Mouse (Mus musculus) liver, embryonic 11.5 days (tissue): ENCODE measurements around the gene Ttc29. TPM values are rescaled to one million over a fixed set of nuclear protein-coding genes. Genes with fewer than 3 reads are reported as not detected.

ENCODE experiments used
- ATAC-seq: fragments of 200-750 bp; cut with Nextera tagmentation; replicated peaks from 2 replicates; pipeline ENCODE4 v1.8.0; 2017; ENCODE audit warnings: moderate number of reproducible peaks, mild to moderate bottlenecking, moderate TSS enrichment, moderate library complexity; ENCODE audit not compliant: low FRiP score
- DNase-seq: peaks from one replicate; pipeline ENCODE4 v3.0.0-alpha.2; 2017; ENCODE audit warnings: low spot score
- H3K27ac ChIP-seq: fragments of 300-500 bp; sonication (generic); 2 replicates; pipeline ENCODE4 v1.5.1; 2014; ENCODE audit warnings: mild to moderate bottlenecking, low read depth, low read length, control low read depth
- H3K27me3 ChIP-seq: fragments of 300-500 bp; sonication (generic); replicated peaks from 2 replicates; pipeline ENCODE4 v1.6.1; 2014; ENCODE audit warnings: low read length, mixed read lengths; ENCODE audit not compliant: control insufficient read depth, insufficient read depth
- H3K36me3 ChIP-seq: fragments of 300-500 bp; sonication (generic); 2 replicates; pipeline ENCODE4 v1.6.1; 2014; ENCODE audit warnings: mild to moderate bottlenecking, low read length, moderate library complexity, mixed read lengths; ENCODE audit not compliant: control insufficient read depth, insufficient read depth
- H3K4me1 ChIP-seq: fragments of 300-500 bp; sonication (generic); replicated peaks from 2 replicates; pipeline ENCODE4 v1.6.1; 2014; ENCODE audit warnings: low read length, mixed read lengths; ENCODE audit not compliant: control insufficient read depth, insufficient read depth
- H3K4me2 ChIP-seq: fragments of 300-500 bp; sonication (generic); 2 replicates; pipeline ENCODE4 v1.6.1; 2014; ENCODE audit warnings: mild to moderate bottlenecking, control low read depth, moderate library complexity
- H3K4me3 ChIP-seq: fragments of 300-500 bp; sonication (generic); 2 replicates; pipeline ENCODE4 v1.5.1; 2014; ENCODE audit warnings: low read depth, low read length, control low read depth
- H3K9ac ChIP-seq: fragments of 300-500 bp; sonication (generic); 2 replicates; pipeline ENCODE4 v1.6.1; 2014; ENCODE audit warnings: low read depth, low read length, control low read depth
- H3K9me3 ChIP-seq: fragments of 300-500 bp; sonication (generic); 2 replicates; pipeline ENCODE4 v1.6.1; 2016; ENCODE audit warnings: low read length, inconsistent platforms, mixed read lengths; ENCODE audit not compliant: control insufficient read depth
- WGBS: fragments of 180-500 bp; shearing (Covaris S2); extraction: QIAGEN DNeasy Blood & Tissue Kit; methylation state at CpG from one replicate; pipeline ENCODE4 v1.1.7; 2014; 5-methylcytosine and 5-hydroxymethylcytosine counted together
- polyA plus RNA-seq: library from polyadenylated mRNA; unstranded; fragments of >200 nt; fragmentation: Nextera tagmentation; extraction: Ambion mirVana; gene quantifications from 2 replicates; pipeline ENCODE4 v1.2.1, GENCODE M21; 2014

Ttc29 gene
- polyA plus RNA-seq, 1 experiment from 2014 or later, result not detected

DNA sequence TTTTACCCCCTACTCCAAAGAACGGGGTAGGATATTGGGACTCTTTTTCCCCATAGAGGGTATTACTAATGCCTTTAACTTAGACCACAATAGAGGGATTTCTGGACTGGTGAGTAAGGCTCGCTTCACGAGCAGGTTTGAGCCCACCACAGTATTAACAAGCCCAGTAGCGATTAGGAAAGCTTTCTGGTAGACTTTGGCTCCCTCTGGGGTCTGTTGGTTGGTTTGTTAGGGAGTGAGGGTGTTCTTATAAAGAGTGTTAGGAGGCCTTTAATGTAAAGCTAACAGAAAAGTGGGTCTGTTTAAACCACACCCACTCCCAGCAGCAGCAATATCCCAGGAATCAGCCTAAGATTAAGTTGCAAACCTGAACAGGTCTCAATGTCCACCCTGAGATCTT is 206.2 kb downstream of the Ttc29 start:
- ATAC-seq, result no peak
- Histone ChIP-seq H3K9ac (no peak overlapping the region), H3K27ac (no peak overlapping the region), H3K4me2 (no peak overlapping the region), H3K27me3 (peaks cover 51% of the 10 kb centered on the region), H3K9me3 (no peaks in the 10 kb centered on the region), H3K4me1 (no peaks in the 10 kb centered on the region), H3K36me3 (no peaks in the 10 kb centered on the region), H3K4me3 (no peak overlapping the region)
- no peak for DNase-seq
- 16% methylated on average over 4 of the region's 4 CpGs for WGBS

DNA sequence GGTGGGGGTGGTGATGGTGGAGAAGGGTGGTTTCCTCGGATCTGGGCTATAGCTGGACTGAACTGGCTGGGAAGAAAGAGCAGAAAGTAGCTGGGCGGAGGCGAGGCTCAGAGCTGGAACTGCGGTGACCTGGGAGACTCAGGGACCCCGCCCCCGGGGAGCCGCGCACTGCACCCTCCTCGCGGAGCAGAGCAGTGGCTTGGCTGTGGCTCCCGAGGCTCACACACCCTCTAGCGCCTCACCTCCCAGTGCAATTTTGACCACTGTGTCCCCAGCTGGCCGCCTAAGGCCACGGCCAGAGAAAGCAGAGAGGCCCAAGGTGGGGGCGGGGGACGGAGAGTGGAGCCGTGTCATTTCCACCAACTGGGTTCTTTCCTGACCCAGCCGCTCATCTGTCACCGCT is 207.0 kb downstream of the Ttc29 start:
- Histone ChIP-seq H3K27ac (no peak overlapping the region), H3K27me3 (peaks cover 58% of the 10 kb centered on the region), H3K36me3 (no peaks in the 10 kb centered on the region), H3K9me3 (no peaks in the 10 kb centered on the region), H3K4me3 (peak overlapping the region; percentile 5), H3K4me1 (no peaks in the 10 kb centered on the region), H3K4me2 (peak overlapping the region; percentile 47), H3K9ac (no peak overlapping the region)
- no peak for ATAC-seq
- WGBS, result 1% methylated on average over 19 of the region's 19 CpGs
- DNase-seq, result no peak

DNA sequence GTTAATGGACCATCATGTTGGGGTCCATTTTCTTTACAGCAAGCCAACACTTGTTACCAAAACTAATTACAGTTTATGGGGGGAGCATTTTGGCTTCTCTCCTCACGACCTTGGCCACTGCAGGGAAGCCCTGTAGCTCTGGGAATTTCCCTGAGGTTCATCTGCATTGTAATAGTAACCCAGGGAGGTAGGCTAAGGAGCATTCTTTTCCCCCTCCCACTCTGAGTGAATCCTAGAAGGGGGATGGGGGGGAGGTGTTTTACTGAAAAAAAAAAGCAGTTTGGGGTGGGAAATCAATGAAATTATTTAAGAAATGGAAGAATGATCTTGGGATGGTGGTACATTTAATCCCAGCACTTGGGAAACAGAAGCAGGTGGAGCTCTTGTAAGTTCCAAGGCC is 210.8 kb downstream of the Ttc29 start:
- Histone ChIP-seq H3K4me1 (no peaks in the 10 kb centered on the region), H3K36me3 (no peaks in the 10 kb centered on the region), H3K4me2 (no peak overlapping the region), H3K4me3 (no peak overlapping the region), H3K27me3 (peaks cover 87% of the 10 kb centered on the region), H3K9ac (no peak overlapping the region), H3K27ac (no peak overlapping the region), H3K9me3 (no peaks in the 10 kb centered on the region)
- no peak for ATAC-seq
- WGBS, result 0% methylated on average over 1 of the region's 1 CpGs
- DNase-seq, result no peak

DNA sequence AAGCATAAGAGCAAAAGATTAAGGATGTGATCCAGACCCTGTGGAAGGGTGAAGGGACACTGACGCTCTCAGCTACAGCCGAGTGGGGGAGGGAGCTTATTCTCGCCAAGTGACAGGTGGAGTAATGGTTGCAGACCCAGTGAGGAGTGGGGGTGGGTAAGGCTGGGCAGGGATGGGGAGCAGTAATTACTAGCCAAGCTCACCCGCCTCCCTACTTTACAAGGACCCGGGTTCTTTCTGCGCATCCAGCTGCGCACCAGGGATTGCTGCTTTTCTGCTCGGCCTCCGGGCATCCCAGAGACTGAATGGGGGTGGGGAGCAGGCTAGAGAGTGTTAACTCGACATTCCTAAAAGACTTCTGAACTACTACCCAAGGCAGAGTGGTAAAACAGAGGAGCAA is 213.4 kb downstream of the Ttc29 start:
- H3K27me3 ChIP-seq, result peaks cover 77% of the 10 kb centered on the region
- no peaks in the 10 kb centered on the region for H3K4me1 ChIP-seq
- no peak overlapping the region for H3K9ac ChIP-seq
- H3K36me3 ChIP-seq, result no peaks in the 10 kb centered on the region
- no peak overlapping the region for H3K27ac ChIP-seq
- ATAC-seq (no peak), DNase-seq (no peak)
- H3K4me3 ChIP-seq, result no peak overlapping the region
- H3K9me3 ChIP-seq, result no peaks in the 10 kb centered on the region
- 6% methylated on average over 10 of the region's 10 CpGs for WGBS
- no peak overlapping the region for H3K4me2 ChIP-seq

DNA sequence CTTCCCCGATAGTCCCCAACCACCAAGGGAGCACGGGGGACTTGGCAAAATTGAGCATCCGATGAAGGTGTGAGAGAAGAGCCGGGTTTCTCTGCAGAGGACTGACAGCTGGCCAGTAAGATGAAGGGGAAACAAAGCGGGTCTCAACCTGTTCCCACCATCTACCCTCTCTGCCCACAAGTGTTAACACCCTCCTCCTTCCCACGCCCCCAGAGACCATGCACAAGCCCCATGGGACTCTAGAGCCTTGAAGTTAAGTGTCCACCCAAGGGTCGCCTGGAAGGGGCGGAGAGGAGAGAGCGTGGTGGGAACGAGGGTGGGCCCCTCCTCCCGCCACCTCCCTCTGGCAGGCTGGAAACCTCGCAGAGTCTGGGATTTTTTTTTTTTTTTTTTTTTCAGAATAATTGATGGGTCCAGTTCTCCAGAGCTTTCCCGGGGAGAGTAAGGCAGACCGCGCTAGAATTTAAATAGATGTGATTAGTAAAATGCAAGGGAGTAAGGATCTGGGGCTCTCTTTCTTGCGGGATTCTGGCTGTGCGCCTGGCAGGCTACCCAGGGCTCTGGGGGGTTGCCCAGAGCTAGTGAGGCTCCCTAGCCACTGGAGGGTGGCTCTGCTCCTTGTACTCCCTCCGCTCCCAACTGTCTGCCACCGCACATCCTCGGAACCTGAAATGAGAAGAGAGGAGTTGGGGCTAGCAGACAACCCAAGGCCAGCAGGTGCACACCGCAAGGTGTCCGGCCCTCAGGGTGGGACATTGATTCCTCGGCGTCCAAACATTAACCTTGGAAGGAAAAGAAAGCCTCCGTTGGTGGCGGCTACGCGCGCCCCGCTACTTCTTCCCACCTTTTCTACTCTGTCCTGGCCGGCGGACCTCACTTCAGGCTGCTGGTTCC is 214.0 kb downstream of the Ttc29 start:
- no peak overlapping the region for H3K9ac ChIP-seq
- peaks cover 76% of the 10 kb centered on the region for H3K27me3 ChIP-seq
- no peak overlapping the region for H3K27ac ChIP-seq
- H3K4me2 ChIP-seq, result no peak overlapping the region
- no peaks in the 10 kb centered on the region for H3K9me3 ChIP-seq
- 5% methylated on average over 32 of the region's 32 CpGs for whole genome bisulfite sequencing
- no peak for DNase-seq
- no peak for ATAC-seq
- no peak overlapping the region for H3K4me3 ChIP-seq
- no peaks in the 10 kb centered on the region for H3K4me1 ChIP-seq
- H3K36me3 ChIP-seq, result no peaks in the 10 kb centered on the region

DNA sequence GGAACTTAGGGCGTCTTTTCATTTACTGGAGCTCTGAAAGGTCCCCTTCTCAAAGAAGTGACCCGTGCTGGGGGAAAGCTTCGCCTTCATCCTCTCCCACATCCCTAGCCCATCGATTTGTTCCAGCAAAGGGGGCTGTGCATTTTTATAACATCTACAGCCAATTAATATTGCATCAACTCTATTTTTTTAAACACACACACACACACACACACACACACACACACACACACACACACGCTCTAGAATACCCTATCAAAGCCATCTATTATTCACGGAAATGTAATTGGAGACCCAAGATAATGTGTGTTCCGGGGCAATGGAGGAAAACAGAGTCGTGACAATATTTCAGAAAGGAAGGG is 214.7 kb downstream of the Ttc29 start:
- Histone ChIP-seq H3K27me3 (peaks cover 76% of the 10 kb centered on the region), H3K36me3 (no peaks in the 10 kb centered on the region), H3K9ac (no peak overlapping the region), H3K9me3 (no peaks in the 10 kb centered on the region), H3K4me1 (no peaks in the 10 kb centered on the region), H3K4me2 (no peak overlapping the region), H3K27ac (no peak overlapping the region), H3K4me3 (no peak overlapping the region)
- ATAC-seq (no peak), DNase-seq (no peak)
- WGBS, result 2% methylated on average over 8 of the region's 8 CpGs

DNA sequence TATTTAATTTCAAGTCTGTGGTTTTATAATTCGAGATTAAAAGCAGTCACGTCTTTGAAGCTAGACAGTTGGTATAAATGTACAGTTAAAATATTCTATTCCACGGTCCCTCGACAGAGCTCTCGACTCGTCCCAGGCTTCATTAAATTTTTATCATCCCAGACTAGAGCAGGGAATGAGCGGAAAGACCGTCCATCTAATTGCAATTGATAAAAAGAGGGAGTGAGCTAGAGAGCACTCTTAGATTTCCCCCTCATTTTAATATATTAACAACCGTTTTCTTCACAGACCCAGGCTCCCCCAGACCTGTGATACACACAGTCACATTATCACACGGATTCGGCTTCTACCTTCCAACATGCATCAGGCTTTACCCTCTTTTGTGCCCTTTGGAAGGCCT is 215.1 kb downstream of the Ttc29 start:
- no peak for DNase-seq
- Histone ChIP-seq H3K27ac (no peak overlapping the region), H3K27me3 (peaks cover 74% of the 10 kb centered on the region), H3K4me3 (no peak overlapping the region), H3K36me3 (no peaks in the 10 kb centered on the region), H3K9me3 (no peaks in the 10 kb centered on the region), H3K4me2 (no peak overlapping the region), H3K9ac (no peak overlapping the region), H3K4me1 (no peaks in the 10 kb centered on the region)
- no peak for ATAC-seq
- 14% methylated on average over 11 of the region's 11 CpGs for WGBS

DNA sequence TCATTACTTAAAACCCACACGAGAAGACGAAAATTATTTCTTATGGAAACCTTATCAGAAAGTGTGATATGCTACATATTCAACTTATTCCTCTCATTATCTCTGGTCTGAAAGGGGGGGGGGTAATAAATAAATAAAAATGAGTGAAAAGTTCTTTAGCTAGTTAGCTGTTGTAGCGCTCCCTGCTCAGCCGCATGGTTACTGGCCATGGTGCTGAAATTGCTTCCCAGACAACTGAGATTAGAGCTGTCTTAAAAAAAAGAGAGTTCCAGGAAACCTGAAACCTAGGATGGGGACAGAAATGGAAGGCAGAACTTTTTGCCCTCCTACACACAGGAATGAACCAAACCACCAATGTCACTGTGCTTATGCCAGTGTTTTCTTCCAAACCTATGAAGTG is 218.3 kb downstream of the Ttc29 start:
- Histone ChIP-seq H3K4me3 (no peak overlapping the region), H3K27ac (no peak overlapping the region), H3K27me3 (peaks cover 78% of the 10 kb centered on the region), H3K36me3 (no peaks in the 10 kb centered on the region), H3K9ac (no peak overlapping the region), H3K4me2 (no peak overlapping the region), H3K9me3 (no peaks in the 10 kb centered on the region), H3K4me1 (no peaks in the 10 kb centered on the region; the same call in 1 of the 2 replicates)
- 7% methylated on average over 4 of the region's 4 CpGs for WGBS
- ATAC-seq (no peak), DNase-seq (no peak)

DNA sequence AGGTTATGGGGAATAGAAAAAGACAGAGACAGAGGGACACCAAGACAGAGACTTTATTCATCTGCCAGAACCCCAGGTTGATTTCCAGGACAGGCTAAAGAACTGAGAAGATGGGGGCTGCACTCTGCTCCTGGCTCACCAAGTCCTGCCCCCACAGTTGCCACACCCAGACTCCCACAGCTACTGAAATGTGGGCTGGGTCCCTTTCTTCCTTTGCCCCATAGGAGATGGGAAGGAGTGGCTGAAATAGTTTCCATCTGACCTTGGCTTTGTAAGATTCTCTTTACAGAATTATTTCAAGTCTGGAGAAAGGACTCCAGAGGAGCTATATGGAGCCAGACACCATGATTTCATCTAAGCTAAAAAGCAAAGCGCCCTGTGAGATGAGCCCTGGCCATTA is 219.4 kb downstream of the Ttc29 start:
- Histone ChIP-seq H3K9ac (no peak overlapping the region), H3K4me3 (no peak overlapping the region), H3K27ac (no peak overlapping the region), H3K27me3 (peaks cover 78% of the 10 kb centered on the region), H3K4me1 (no peaks in the 10 kb centered on the region; the same call in 1 of the 2 replicates), H3K9me3 (no peaks in the 10 kb centered on the region), H3K36me3 (no peaks in the 10 kb centered on the region), H3K4me2 (no peak overlapping the region)
- ATAC-seq (no peak), DNase-seq (no peak)
- WGBS, result 33% methylated on average over 1 of the region's 1 CpGs
